Mouse (Mus musculus) kidney, postnatal 36 days (tissue): Measurements from ENCODE around the gene Gm37240.
A peak's percentile ranks its signal among the peaks of the same experiment; 100 is the strongest.

Experiments
- DNase-seq, 2 experiments: peaks; one replicate each; pipeline ENCODE4 v3.0.0; 2021 to 2022; ENCODE audit warnings: mixed read lengths in 2 of 2

The Gm37240 gene

GRCm38 (mm10) chr3:85820839-85821548 is 66.3 kb downstream of the Gm37240 start:
- DNase-seq: no peak

GRCm38 (mm10) chr3:85819319-85819718 is 68.0 kb downstream of the Gm37240 start:
- no peak for DNase-seq

DNA sequence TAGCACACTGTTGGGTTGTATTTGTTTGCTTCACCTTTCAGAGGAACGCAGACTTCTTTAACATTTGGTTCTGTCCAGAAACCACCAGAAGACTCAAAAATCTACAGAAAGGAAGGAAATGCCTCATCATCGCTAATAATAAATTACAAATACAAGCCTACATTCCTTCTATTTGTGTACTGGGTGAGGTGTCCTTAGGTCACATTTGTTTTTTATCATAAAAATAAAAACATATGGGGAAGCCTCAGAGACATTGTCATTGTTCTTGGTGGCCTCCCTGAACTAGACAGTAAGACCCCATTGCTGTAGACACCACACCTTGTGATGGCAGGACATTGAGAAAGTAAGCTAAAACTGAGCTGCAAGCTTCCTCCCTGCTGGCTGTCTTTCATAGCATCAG is 70.1 kb downstream of the Gm37240 start, which contains the start of gene Fam160a1:
TSS of gene Fam160a1 (minus strand) at position 101 of the 400 bp plus-strand sequence.
- DNase-seq: no peak

DNA sequence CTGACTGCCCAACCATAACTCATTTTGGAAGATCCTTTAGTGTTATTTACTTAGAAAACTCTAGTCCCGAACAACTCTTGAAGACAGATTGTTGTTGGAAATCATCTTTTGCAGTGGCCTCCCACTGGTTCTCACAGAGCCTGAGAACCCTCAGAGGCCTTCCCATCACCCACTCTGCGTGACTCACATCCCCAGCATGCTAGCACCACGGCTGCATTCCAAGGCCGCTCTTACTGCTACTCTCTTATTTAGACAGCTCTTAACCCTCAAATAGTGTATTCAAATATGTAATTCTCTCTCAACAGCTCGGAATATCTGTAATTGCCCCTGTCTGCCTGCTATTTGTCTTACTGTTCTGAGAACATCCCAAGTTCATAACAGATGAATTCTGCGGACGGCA is 73.1 kb downstream of the Gm37240 start:
- DNase-seq: peak; percentile 17 to 41

DNA sequence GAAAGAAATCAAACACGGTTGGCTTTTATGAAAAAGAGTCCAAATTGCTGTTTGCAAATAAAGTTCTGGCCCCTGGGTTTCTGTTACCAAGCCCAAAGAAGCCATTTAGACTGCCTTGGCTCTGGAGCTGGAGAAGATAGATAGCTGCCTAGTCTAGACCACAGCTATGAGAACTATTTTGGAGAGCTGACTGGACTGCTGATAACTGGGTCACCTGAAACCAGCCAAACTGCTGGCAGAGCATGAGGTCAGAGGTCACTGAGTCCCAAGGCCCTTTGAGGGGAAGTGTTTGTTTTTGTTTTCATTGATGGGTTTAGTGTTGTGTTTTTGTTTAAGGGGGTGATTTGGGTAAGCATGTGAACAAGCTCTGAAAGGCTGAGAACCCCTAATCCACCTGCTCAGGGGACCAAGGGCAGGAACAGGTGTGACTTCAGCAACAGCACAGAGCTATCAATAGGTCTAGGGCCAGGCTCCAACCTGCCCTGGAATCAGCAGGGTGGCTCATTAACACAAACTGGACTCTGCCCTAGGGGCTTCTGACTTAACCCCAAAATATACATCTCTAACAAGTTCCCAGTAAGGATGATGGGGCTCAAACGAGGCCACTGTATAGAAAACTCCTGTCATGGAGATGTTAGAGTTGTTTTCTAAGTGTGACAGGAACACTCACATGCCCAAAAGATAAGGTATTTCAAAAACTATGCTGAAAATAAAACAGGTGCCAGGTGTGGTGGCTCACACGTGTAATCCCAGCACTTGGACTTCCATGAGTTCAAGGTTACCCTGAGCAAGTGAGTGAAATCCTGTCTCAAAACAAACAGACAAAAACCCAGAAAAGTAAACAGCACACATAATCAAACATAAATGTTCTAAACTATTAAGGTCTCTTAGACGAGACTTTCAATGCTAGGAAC is 74.0 kb downstream of the Gm37240 start:
- peak; percentile 34 to 36 for DNase-seq

DNA sequence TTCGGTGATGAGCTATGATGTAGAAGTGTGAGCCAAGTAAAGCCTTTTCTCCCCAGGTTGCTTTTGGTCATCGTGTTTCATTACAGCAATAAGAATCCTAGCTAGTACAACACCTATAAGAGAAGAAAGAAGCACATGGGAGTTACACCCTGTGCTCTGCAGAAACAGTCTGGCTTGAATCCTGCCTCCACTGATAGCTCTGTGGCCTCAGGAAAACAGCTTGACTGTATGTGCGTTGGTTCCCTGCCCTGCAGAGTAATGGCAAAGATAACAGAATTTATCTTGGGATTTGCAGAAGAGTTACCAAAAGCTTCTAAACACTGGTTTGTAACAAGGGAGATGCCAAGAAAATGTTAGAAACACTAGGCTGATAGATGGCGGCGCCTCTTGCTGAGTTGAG is 75.3 kb downstream of the Gm37240 start:
- no peak for DNase-seq

GRCm38 (mm10) chr3:85793166-85793565 is 94.2 kb downstream of the Gm37240 start:
- no peak for DNase-seq

- no peak for DNase-seq
Measured at GRCm38 (mm10) chr3:85789748-85790147, 97.6 kb downstream of the Gm37240 start.

- DNase-seq: peak; percentile 36 to 38
Measured at GRCm38 (mm10) chr3:85786501-85786900, 100.8 kb downstream of the Gm37240 start.

GRCm38 (mm10) chr3:85780906-85781305 is 106.4 kb downstream of the Gm37240 start:
- no peak for DNase-seq

DNA sequence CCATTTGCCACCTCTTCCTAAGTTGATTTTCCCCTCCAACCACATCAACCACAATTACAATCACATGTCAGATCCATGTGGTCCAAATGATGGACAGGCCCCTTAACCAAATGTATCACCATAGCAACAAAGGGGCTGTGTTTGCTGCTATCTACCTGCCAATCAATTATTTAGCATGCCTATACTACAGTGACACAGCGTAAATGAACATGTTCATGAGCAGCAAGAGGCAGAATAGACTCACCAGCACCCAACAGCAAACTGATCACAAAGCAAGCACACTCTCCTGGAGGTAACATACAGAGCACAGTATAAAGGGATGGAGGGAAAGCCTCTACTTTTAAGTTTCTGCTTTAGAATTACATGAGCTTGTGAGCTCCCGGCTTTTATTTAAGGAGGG is 107.0 kb downstream of the Gm37240 start:
- no peak for DNase-seq

DNA sequence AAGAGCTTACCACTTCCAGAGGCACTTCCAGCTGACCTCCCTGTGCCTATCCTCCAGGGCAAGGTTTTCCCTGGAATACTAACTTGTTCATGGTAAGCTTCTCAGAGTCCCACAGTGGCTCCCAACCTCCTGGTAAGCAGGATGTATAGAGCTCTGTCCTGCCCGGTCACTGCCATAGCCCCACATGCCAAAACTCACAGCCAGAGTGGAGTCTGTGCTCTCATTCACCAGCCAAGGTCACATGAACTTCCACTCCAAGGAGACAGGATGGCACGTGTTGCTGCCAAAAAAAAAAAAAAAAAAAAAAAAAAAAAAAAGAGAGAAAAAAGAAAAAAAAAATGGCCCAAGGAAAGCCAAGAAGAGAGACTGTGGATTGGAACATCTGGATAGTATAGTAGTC is 109.5 kb downstream of the Gm37240 start:
- no peak for DNase-seq

- no peak for DNase-seq
Measured at GRCm38 (mm10) chr3:85777356-85777755, 110.0 kb downstream of the Gm37240 start.

DNA sequence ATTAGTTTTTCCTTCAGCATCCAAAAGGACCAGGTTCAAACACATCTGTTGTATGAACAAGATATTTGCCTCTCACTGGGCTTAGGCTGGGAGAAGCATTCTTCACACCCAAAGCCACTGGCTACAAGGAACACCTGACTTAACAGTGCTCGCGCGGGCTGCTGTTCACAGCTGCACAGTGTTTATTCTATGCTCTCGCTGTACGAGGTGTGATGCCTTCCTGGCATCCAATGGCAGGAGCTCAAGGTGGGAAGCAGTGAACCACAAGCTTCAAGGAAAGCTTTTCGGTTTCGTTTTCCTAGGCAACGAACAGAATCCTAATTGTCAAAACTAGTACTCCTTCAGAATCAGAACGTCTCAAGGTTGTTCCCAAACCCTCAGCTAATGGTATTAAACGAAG is 110.6 kb downstream of the Gm37240 start:
- no peak for DNase-seq

- no peak for DNase-seq
Measured at GRCm38 (mm10) chr3:85776126-85776525, 111.2 kb downstream of the Gm37240 start.

- DNase-seq: no peak
Measured at GRCm38 (mm10) chr3:85773886-85774285, 113.4 kb downstream of the Gm37240 start.

- DNase-seq: no peak
Measured at GRCm38 (mm10) chr3:85773425-85773824, 113.9 kb downstream of the Gm37240 start.

DNA sequence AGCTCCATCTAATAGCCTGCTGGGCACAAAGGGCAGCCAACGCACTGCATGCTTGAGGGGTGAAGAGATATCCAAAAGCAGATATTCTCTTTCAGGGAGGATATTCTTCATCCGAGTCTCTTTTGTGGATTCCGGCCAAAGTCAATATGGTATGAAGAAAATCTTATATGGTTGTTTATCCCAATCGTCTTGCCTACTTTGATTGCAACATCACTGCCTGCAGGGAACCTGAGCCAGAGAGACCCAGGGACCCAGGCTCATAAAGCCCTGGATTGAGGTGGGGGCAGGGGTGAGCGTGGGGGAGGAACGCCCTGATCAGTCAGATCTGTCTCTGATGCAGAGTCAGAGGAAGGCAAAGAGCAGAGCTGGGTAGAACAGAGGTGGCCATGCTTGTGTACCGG is 122.4 kb downstream of the Gm37240 start:
- DNase-seq: no peak

DNA sequence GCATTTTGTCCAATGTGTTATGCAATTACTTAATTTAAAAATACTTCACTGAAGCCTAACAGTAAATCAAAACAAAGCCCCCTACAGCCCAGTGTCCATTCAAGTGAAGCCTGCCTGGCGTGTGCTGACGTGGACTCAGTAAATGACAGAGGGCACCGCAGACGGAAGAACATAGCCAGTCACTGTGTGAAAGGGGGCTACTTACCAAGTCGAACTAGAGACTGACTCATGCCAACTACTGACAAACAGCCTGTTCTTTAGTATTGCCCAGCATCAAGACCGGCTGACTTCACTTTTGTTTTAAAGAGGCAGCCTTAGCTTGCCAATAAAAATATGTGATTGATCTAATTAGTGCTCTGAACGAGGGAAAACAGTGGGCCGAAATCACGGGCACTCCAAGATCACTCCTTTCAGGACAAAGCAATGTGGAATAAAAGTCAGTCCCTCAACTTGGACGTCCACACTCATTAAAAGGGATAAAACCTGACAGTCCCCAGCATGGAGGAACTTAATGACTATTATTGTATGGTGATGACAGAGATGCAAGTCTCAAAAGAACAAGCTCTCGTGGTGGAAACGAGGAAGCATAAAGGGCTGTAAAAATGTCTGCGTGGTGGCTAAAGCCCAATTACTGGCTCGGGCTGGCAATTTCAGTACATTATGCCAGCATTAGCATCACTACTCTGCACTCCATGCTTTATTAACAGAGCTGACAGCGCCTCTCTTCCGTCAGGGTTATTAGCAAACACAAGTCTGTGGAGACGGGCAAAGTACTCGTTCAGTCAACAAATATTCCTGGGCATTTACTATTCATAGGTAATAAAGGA is 123.1 kb downstream of the Gm37240 start:
- no peak for DNase-seq

DNA sequence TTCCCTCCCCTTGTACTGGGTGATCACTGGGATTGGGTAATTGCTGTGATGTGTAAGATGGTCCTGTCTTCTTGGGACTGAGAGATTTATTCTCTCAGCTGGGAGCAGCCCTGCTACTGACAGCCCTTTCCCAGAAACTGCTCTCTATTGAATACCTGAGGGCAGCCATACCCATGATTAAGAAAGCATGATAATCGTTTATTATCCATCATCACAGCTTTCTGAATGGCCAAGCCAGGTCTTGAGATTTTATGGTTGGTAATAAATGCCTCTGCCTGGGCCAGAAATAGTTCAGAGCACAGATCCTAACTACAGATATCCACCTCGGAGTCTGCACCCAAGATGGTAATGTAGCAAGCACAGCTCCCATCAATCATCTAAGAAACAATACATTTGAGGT is 129.4 kb downstream of the Gm37240 start:
- no peak for DNase-seq

DNA sequence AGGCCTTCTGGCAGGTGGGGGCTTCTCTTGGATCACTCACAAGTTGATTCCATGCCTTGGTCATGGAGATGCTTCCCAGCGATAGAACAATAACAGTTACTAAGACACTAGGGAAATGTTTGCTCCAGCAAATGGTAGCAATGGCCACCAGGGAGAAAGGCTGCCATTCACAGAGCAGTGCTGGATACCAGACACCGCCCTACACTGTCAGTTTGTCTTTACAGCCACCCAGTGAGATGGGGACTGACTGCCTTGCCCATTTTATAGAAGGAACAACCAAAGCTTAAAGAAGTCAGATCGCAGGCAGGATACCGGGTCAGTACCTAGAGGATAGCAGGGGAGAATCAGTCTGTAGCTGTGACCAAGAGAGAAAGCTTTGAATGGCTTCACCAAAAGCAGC is 129.9 kb downstream of the Gm37240 start:
- no peak for DNase-seq

- peak in 1 of 2 experiments; percentile 28 for DNase-seq
Measured at GRCm38 (mm10) chr3:85749348-85749747, 138.0 kb downstream of the Gm37240 start.

GRCm38 (mm10) chr3:85748863-85749262 is 138.5 kb downstream of the Gm37240 start:
- peak; percentile 31 to 45 for DNase-seq
